Mouse (Mus musculus) MEL (cell line): Measurements from ENCODE around the gene 2200002D01Rik. TPM values are rescaled to one million over a fixed set of nuclear protein-coding genes. Genes with fewer than 3 reads are reported as not detected.
"Not testable (repeated sequence)": the region's sequence is repeated elsewhere in the genome, so short reads cannot be mapped to it uniquely, and the experiment has no call there.

ENCODE experiments used
- DNase-seq: peaks from one replicate; pipeline ENCODE4 v3.0.0; 2011; ENCODE audit warnings: low read depth, low spot score
- H3K27ac ChIP-seq: 2 replicates; pipeline ENCODE4 v1.5.1; 2012; ENCODE audit warnings: low read depth, mild to moderate bottlenecking, control low read depth, low read length, moderate library complexity; ENCODE audit not compliant: control insufficient read depth
- H3K27me3 ChIP-seq, 2 experiments: fragments of 150-350 bp in 1 of 2; sonication (generic) in 1 of 2; 2 replicates each; pipeline ENCODE4 v1.6.1; 2012; ENCODE audit warnings: low read length in 2 of 2, mild to moderate bottlenecking in 2 of 2, improper control_type of control experiment in 1 of 2, moderate library complexity in 1 of 2; ENCODE audit not compliant: insufficient read depth in 2 of 2, control insufficient read depth in 1 of 2
- H3K36me3 ChIP-seq, 2 experiments: 2 replicates each; pipeline ENCODE4 v1.6.1; 2012 to 2014; ENCODE audit warnings: low read length in 2 of 2, improper control_type of control experiment in 1 of 2, inconsistent platforms in 1 of 2, mild to moderate bottlenecking in 1 of 2; ENCODE audit not compliant: insufficient read depth in 2 of 2, control insufficient read depth in 1 of 2
- H3K4me1 ChIP-seq, 2 experiments: fragments of 150-350 bp in 1 of 2; sonication (generic) in 1 of 2; 2 replicates each; pipeline ENCODE4 v1.6.1; 2012; ENCODE audit warnings: low read length in 2 of 2, improper control_type of control experiment in 1 of 2, mild to moderate bottlenecking in 1 of 2; ENCODE audit not compliant: insufficient read depth in 2 of 2, control insufficient read depth in 1 of 2
- H3K4me3 ChIP-seq, 2 experiments: fragments of 150-350 bp in 1 of 2; sonication (generic) in 1 of 2; 2 replicates each; pipeline ENCODE4 v1.5.1; 2012; ENCODE audit warnings: low read depth in 2 of 2, low read length in 2 of 2, mild to moderate bottlenecking in 2 of 2, moderate library complexity in 2 of 2, control low read depth in 1 of 2, improper control_type of control experiment in 1 of 2; ENCODE audit not compliant: control insufficient read depth in 1 of 2, insufficient read depth in 1 of 2
- H3K79me2 ChIP-seq: 2 replicates; pipeline ENCODE4 v1.6.1; 2012; ENCODE audit warnings: mild to moderate bottlenecking, low read length, moderate library complexity; ENCODE audit not compliant: control insufficient read depth, poor library complexity, insufficient read depth
- H3K9ac ChIP-seq: 2 replicates; pipeline ENCODE4 v1.6.1; 2012; ENCODE audit warnings: low read depth, mild to moderate bottlenecking, control low read depth, low read length, moderate library complexity; ENCODE audit not compliant: control insufficient read depth, poor library complexity, severe bottlenecking
- H3K9me3 ChIP-seq: fragments of 150-350 bp; sonication (generic); replicated peaks from 2 replicates; pipeline ENCODE4 v1.6.1; 2012; ENCODE audit warnings: mild to moderate bottlenecking, low read length, improper control_type of control experiment, moderate library complexity; ENCODE audit not compliant: insufficient read depth
- BHLHE40 ChIP-seq: IDR thresholded peaks from 2 replicates; pipeline ENCODE4 v1.6.1; 2012; ENCODE audit warnings: low read depth, mild to moderate bottlenecking, inconsistent platforms, low read length, improper control_type of control experiment, borderline replicate concordance
- CHD1 ChIP-seq: IDR thresholded peaks from 2 replicates; pipeline ENCODE4 v1.6.1; 2012; ENCODE audit warnings: low read depth, mild to moderate bottlenecking, inconsistent platforms, low read length, improper control_type of control experiment
- CHD2 ChIP-seq: IDR thresholded peaks from 2 replicates; pipeline ENCODE4 v1.6.1; 2011; ENCODE audit warnings: low read length, improper control_type of control experiment
- ELF1 ChIP-seq: IDR thresholded peaks from 2 replicates; pipeline ENCODE4 v1.6.1; 2014; ENCODE audit warnings: low read depth, mild to moderate bottlenecking, inconsistent platforms, low read length, improper control_type of control experiment, moderate library complexity
- EP300 ChIP-seq, 2 experiments: IDR thresholded peaks; 2 replicates each; pipeline ENCODE4 v1.6.1; 2011; ENCODE audit warnings: improper control_type of control experiment in 2 of 2, low read length in 2 of 2, low read depth in 1 of 2, mild to moderate bottlenecking in 1 of 2
- GATA1 ChIP-seq: IDR thresholded peaks from 2 replicates; pipeline ENCODE4 v1.6.1; 2011; ENCODE audit warnings: low read depth, low read length, improper control_type of control experiment
- HCFC1 ChIP-seq: IDR thresholded peaks from 2 replicates; pipeline ENCODE4 v1.6.1; 2012; ENCODE audit warnings: low read depth, mild to moderate bottlenecking, inconsistent platforms, low read length, improper control_type of control experiment, moderate library complexity
- KAT2A ChIP-seq: conservative IDR thresholded peaks from 2 replicates; pipeline ENCODE4 v1.6.1; 2012; ENCODE audit warnings: low read depth, low read length, improper control_type of control experiment, inconsistent platforms
- MXI1 ChIP-seq: IDR thresholded peaks from 2 replicates; pipeline ENCODE4 v1.6.1; 2011; ENCODE audit warnings: mild to moderate bottlenecking, low read depth, low read length, improper control_type of control experiment
- MYB ChIP-seq: IDR thresholded peaks from 2 replicates; pipeline ENCODE4 v1.6.1; 2011; ENCODE audit warnings: mild to moderate bottlenecking, low read depth, low read length, improper control_type of control experiment
- MYC ChIP-seq: IDR thresholded peaks from 2 replicates; pipeline ENCODE4 v1.6.1; 2011; ENCODE audit warnings: low read depth, mild to moderate bottlenecking, low read length, improper control_type of control experiment, moderate library complexity
- NRF1 ChIP-seq: IDR thresholded peaks from 2 replicates; pipeline ENCODE4 v1.6.1; 2014; ENCODE audit warnings: low read depth, mild to moderate bottlenecking, inconsistent platforms, low read length, improper control_type of control experiment, moderate library complexity; ENCODE audit not compliant: poor library complexity, insufficient read depth, severe bottlenecking
- POLR2A ChIP-seq, 2 experiments: IDR thresholded peaks; 2 replicates each; pipeline ENCODE4 v1.6.1; 2011 to 2012; ENCODE audit warnings: low read length in 2 of 2, mild to moderate bottlenecking in 2 of 2, control low read depth in 1 of 2, improper control_type of control experiment in 1 of 2, low read depth in 1 of 2, moderate library complexity in 1 of 2; ENCODE audit not compliant: control insufficient read depth in 1 of 2, insufficient read depth in 1 of 2, poor library complexity in 1 of 2
- SMC3 ChIP-seq: IDR thresholded peaks from 2 replicates; pipeline ENCODE4 v1.6.1; 2011; ENCODE audit warnings: low read depth, low read length, improper control_type of control experiment
- USF2 ChIP-seq, 2 experiments: IDR thresholded peaks; 2 replicates each; pipeline ENCODE4 v1.6.1; 2011 to 2012; ENCODE audit warnings: improper control_type of control experiment in 2 of 2, low read length in 2 of 2, borderline replicate concordance in 1 of 2, inconsistent platforms in 1 of 2, low read depth in 1 of 2, mild to moderate bottlenecking in 1 of 2; ENCODE audit not compliant: insufficient read depth in 1 of 2
- ZC3H11A ChIP-seq: IDR thresholded peaks from 2 replicates; pipeline ENCODE4 v1.6.1; 2012; ENCODE audit warnings: low read depth, mild to moderate bottlenecking, inconsistent platforms, low read length, improper control_type of control experiment
- ZKSCAN1 ChIP-seq: IDR thresholded peaks from 2 replicates; pipeline ENCODE4 v1.6.1; 2012; ENCODE audit warnings: low read depth, mild to moderate bottlenecking, inconsistent platforms, low read length, improper control_type of control experiment, moderate library complexity
- polyA plus RNA-seq, 2 experiments: library from polyadenylated mRNA; stranded (reverse) in 1 of 2; unstranded in 1 of 2; fragments of >175 nt in 1 of 2; fragments of >200 nt in 1 of 2; gene quantifications; 2 replicates each; pipeline versions ENCODE4 v1.2.1 to v1.2.4; 2012; ENCODE audit warnings: low replicate concordance in 2 of 2, low read depth in 1 of 2; ENCODE audit not compliant: insufficient read length in 2 of 2, insufficient read depth in 1 of 2, missing spikeins in 1 of 2
- total RNA-seq: library from RNA; depleted of rRNA; stranded (reverse); fragments of 300-350 nt; gene quantifications from 2 replicates; pipeline ENCODE4 v1.2.3, GENCODE M21; 2012

2200002D01Rik gene
- total and polyA plus RNA-seq, 3 experiments = 0.85 to 5.4 TPM; not detected in 1

DNA sequence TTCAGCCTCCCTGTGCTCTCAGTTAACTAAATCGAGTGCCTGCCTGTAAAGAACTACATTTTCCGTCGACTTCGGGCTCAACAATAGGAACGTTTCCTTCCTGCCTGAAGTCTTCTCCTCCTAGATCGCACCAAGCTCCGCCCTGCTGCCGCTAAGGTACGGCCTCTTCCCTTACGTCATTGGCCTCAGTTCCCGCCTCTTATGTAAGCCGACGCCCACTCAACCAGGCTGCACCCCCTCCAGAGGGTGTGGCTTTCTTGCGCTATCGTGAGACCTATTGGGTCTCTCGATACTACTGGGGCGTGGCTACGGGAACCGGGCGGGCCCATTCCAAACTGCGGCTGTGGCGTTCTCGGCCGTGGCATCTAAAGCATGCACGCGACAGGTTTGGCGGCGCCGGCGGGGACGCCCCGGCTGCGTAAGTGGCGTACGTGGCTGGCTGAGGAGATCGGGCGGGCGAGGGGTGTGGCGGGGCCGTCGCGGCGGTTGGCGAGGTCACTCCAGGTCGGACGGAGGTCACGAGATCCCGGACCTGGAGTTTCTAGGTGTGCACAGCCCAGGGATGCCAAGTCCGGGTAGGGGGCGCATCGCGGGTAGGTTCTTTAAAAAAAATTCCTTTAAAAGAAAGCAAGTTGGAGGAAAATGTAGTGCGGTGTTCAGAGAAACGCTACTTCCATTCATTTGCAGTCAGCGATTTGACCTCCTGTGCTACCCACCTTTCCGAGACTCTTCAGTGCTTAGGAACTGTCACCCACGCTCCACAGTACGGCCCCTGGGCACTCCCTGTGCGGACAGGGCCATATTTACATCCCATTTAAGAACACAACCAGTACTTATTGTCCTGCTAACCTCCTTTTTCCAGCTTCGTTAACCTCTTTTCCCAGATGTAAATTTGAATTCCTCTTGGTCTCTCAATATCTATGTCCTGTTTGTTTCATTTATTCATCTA, 10.0 kb downstream of the 2200002D01Rik start, which contains the start of gene Yif1b (continued):
- TF ChIP-seq MXI1 (peak; percentile 93), BHLHE40 (peak; percentile 84), KAT2A (no peak; the same call in 1 of the 2 replicates), ZKSCAN1 (no peak), ZC3H11A (no peak), GATA1 (no peak), MYB (peak; percentile 64; the same call in 1 of the 2 replicates), SMC3 (peak; percentile 12; the same call in 1 of the 2 replicates), CHD2 (peak; percentile 79), NRF1 (peak; percentile 49), CHD1 (no peak), USF2 (IDR thresholded peaks at IDR 0.05; ENCODE audit: borderline replicate concordance in 1 of 2, insufficient read depth in 1 of 2, low read depth in 1 of 2, low read length in 2 of 2) (no peak), POLR2A (IDR thresholded peaks at IDR 0.05; ENCODE audit: control insufficient read depth in 1 of 2, insufficient read depth in 1 of 2, low read depth in 1 of 2, low read length in 2 of 2, poor library complexity in 1 of 2) (peak; percentile 86 to 95; a peak in 3 of 4 replicates), MYC (peak; percentile 66; the same call in 1 of the 2 replicates), HCFC1 (peak; percentile 86)

GRCm38 (mm10) chr7:29237596-29237995, 10.7 kb downstream of the 2200002D01Rik start:
- not testable (repeated sequence) for H3K9me3 ChIP-seq, DNase-seq, H3K27me3 ChIP-seq, H3K36me3 ChIP-seq, H3K79me2 ChIP-seq
- H3K4me3 ChIP-seq = peak overlapping the region; percentile 32 to 47
- peak overlapping the region; percentile 88 for H3K27ac ChIP-seq
- peaks cover 5 to 13% of the 10 kb centered on the region in 2 experiments for H3K4me1 ChIP-seq
- peak overlapping the region; percentile 58 for H3K9ac ChIP-seq

DNA sequence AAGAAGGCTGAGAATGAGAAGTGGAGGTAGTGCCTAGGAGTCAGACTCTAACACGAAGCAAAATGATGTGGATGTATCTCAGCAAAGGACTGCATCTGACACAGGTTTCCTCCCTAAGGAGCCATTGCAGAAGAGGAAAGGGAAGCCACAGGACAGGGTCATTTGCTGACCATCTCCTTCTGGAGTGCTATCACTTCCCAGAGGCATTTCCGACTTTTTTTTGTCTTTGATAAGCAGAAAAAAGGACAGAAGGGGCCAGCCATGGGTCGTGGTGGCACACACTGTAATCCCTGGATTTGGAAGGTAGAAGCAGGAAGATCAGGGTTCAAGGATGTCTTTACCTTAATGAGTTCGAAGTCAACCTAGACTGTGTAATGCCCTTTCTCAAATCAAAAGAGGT, 11.7 kb downstream of the 2200002D01Rik start:
- Histone ChIP-seq H3K4me3 (no peak overlapping the region), H3K4me1 (peaks cover 7 to 18% of the 10 kb centered on the region in 2 experiments), H3K79me2 (peaks cover 3% of the 10 kb centered on the region; the same call in 1 of the 2 replicates), H3K9ac (no peak overlapping the region), H3K36me3 (peaks cover 0 to 9% of the 10 kb centered on the region in 2 experiments; a peak in 2 of 4 replicates), H3K27me3 (no peaks in the 10 kb centered on the region), H3K27ac (no peak overlapping the region), H3K9me3 (no peaks in the 10 kb centered on the region)
- no peak for TF ChIP-seq KAT2A
- TF ChIP-seq EP300 (IDR thresholded peaks at IDR 0.05; ENCODE audit: low read depth in 1 of 2, low read length in 2 of 2) = no peak
- no peak for TF ChIP-seq GATA1
- no peak for TF ChIP-seq ELF1
- DNase-seq = no peak
